8 mouse cellular contexts compared by ENCODE assay signal in genomic region chr9:124423552-124424291, GRCm38 (mm10). TPM values are rescaled to one million over a fixed set of nuclear protein-coding genes. Genes with fewer than 3 reads are reported as not detected.
DNase-seq lines count a peak whose midpoint lies in the region; ATAC-seq and TF ChIP-seq lines count a peak whose summit lies in the region.

No protein-coding gene starts in this region.

- peak; percentile 97 for DNase-seq in 3134 (ENCODE audit: extremely low read depth, insufficient read length, low spot score)
- peak; percentile 96 to 98 for DNase-seq in adrenal gland, postnatal 36 days
- DNase-seq in heart, adult 8-10 months (ENCODE audit: low spot score), result peak; percentile 99
- peak; percentile 99 for DNase-seq in kidney, adult 9 months
- peak; percentile 99 for DNase-seq in limb, embryonic 14.5 days (ENCODE audit: low spot score)
- DNase-seq in midbrain, postnatal 0 days (ENCODE audit: low spot score), result peak; percentile 98
- DNase-seq in spleen, postnatal 36 days (ENCODE audit: low spot score in 2 of 2), result peak; percentile 95

- peak overlapping the region; percentile 67 for H3K4me2 ChIP-seq in embryonic facial prominence, embryonic 15.5 days (replicated peaks)
- peak overlapping the region; percentile 69 for H3K4me2 ChIP-seq in limb, embryonic 14.5 days (replicated peaks; ENCODE audit: low read depth, low read length, severe bottlenecking)
- peak overlapping the region; percentile 66 for H3K4me2 ChIP-seq in midbrain, postnatal 0 days (ENCODE audit: low read depth, low read length, poor library complexity, severe bottlenecking)

- peak; percentile 78 for ATAC-seq in embryonic facial prominence, embryonic 15.5 days (ENCODE audit: insufficient number of reproducible peaks, low FRiP score, low TSS enrichment, low read depth)
- ATAC-seq in limb, embryonic 14.5 days (ENCODE audit: low FRiP score, low read depth), result peak; percentile 69
- ATAC-seq in midbrain, postnatal 0 days (ENCODE audit: low FRiP score), result peak; percentile 73

- TF ChIP-seq POLR2A in limb, embryonic 14.5 days (IDR thresholded peaks at IDR 0.05; ENCODE audit: borderline replicate concordance, extremely low read depth, insufficient read depth, insufficient read length), result no peak

- H3K36me3 ChIP-seq in embryonic facial prominence, embryonic 15.5 days, result no peaks in the 10 kb centered on the region
- H3K36me3 ChIP-seq in limb, embryonic 14.5 days (ENCODE audit: control insufficient read depth, insufficient read depth, low read length), result no peaks in the 10 kb centered on the region
- no peaks in the 10 kb centered on the region for H3K36me3 ChIP-seq in midbrain, postnatal 0 days (ENCODE audit: insufficient read depth, low read length)

- under 1% methylated on average over 74 of the region's 74 CpGs for WGBS in embryonic facial prominence, embryonic 15.5 days
- WGBS in limb, embryonic 14.5 days, result under 1% methylated on average over 69 of the region's 74 CpGs
- WGBS in midbrain, postnatal 0 days, result under 1% methylated on average over 74 of the region's 74 CpGs

- H3K9me3 ChIP-seq in embryonic facial prominence, embryonic 15.5 days (replicated peaks), result no peaks in the 10 kb centered on the region
- H3K9me3 ChIP-seq in limb, embryonic 14.5 days (ENCODE audit: control insufficient read depth, low read length), result no peaks in the 10 kb centered on the region
- no peaks in the 10 kb centered on the region for H3K9me3 ChIP-seq in midbrain, postnatal 0 days (ENCODE audit: low read length)

- no peaks in the 10 kb centered on the region for H3K4me1 ChIP-seq in embryonic facial prominence, embryonic 15.5 days
- no peaks in the 10 kb centered on the region for H3K4me1 ChIP-seq in limb, embryonic 14.5 days (ENCODE audit: control insufficient read depth, insufficient read depth, low read length)
- H3K4me1 ChIP-seq in midbrain, postnatal 0 days (ENCODE audit: insufficient read depth, low read length), result no peaks in the 10 kb centered on the region

- H3K9ac ChIP-seq in embryonic facial prominence, embryonic 15.5 days, result peak overlapping the region; percentile 66
- peak overlapping the region; percentile 70 for H3K9ac ChIP-seq in limb, embryonic 14.5 days (ENCODE audit: low read depth, low read length, severe bottlenecking)
- peak overlapping the region; percentile 73 for H3K9ac ChIP-seq in midbrain, postnatal 0 days (replicated peaks; ENCODE audit: low read length, poor library complexity, severe bottlenecking)

- TF ChIP-seq CTCF in midbrain, postnatal 0 days (IDR thresholded peaks at IDR 0.05), result no peak

- peak overlapping the region; percentile 99 for H3K27ac ChIP-seq in embryonic facial prominence, embryonic 15.5 days (replicated peaks)
- H3K27ac ChIP-seq in limb, embryonic 14.5 days (replicated peaks; ENCODE audit: low read depth, low read length), result peak overlapping the region; percentile 97
- H3K27ac ChIP-seq in midbrain, postnatal 0 days (ENCODE audit: low read depth, low read length), result peak overlapping the region; percentile 95

- H3K27me3 ChIP-seq in embryonic facial prominence, embryonic 15.5 days, result 0 out of 2 replicates have a peak, but pooled peaks cover 3% of the 10 kb centered on the region
- H3K27me3 ChIP-seq in limb, embryonic 14.5 days (ENCODE audit: control insufficient read depth, insufficient read depth, low read length), result no peaks in the 10 kb centered on the region
- H3K27me3 ChIP-seq in midbrain, postnatal 0 days (ENCODE audit: insufficient read depth, low read length), result no peaks in the 10 kb centered on the region

- H3K4me3 ChIP-seq in embryonic facial prominence, embryonic 15.5 days (replicated peaks), result peak overlapping the region; percentile 83
- H3K4me3 ChIP-seq in limb, embryonic 14.5 days (replicated peaks; ENCODE audit: low read length), result peak overlapping the region; percentile 62
- H3K4me3 ChIP-seq in midbrain, postnatal 0 days (ENCODE audit: low read depth, low read length), result peak overlapping the region; percentile 70

RNA-seq across cellular contexts. Expression of gene Ppp2r3d, which starts 53.0 kb away (rescaled TPM):
- total RNA-seq in adrenal gland, postnatal 36 days (2021), result 100 to 1,000 TPM in 1 of 2 experiments, 10 to 100 TPM in 1; 92.7 to 101 TPM
- polyA plus RNA-seq in embryonic facial prominence, embryonic 15.5 days (2015; fragmentation: Nextera tagmentation; extraction: Ambion mirVana), result 144 and 153 TPM in 2 replicates
- 100 to 1,000 TPM in 1 of 4 experiments, 10 to 100 TPM in 3; 86.5 to 101 (median 96.1) TPM for total RNA-seq in heart, adult 8-10 months (2022)
- 301 and 417 TPM in 2 replicates for polyA plus RNA-seq in limb, embryonic 14.5 days (2012; rRNA removed)
- polyA plus RNA-seq in limb, embryonic 14.5 days (2014; fragmentation: Nextera tagmentation; extraction: Ambion mirVana), result 119 and 129 TPM in 2 replicates
- 114 and 134 TPM in 2 replicates for total RNA-seq in midbrain, postnatal 0 days (2014; rRNA removed)
- 151 and 168 TPM in 2 replicates for polyA plus RNA-seq in midbrain, postnatal 0 days (2015; fragmentation: Nextera tagmentation; extraction: Ambion mirVana)

Comparison
In these comparisons a context has a peak if more than half of its experiments do, and no peak if none do; other contexts are left out.
1. Peak in every context shown above with its lines: DNase-seq, ATAC-seq, H3K4me3 ChIP-seq and H3K27ac ChIP-seq.